Mouse (Mus musculus) heart, embryonic 16.5 days (tissue): ENCODE measurements around the gene Lmo7. TPM values are rescaled to one million over a fixed set of nuclear protein-coding genes. Genes with fewer than 3 reads are reported as not detected.

Experiments
- ATAC-seq: fragments of 200-750 bp; cut with Nextera tagmentation; replicated peaks from 2 replicates; pipeline ENCODE4 v1.8.0; 2017; ENCODE audit warnings: moderate number of reproducible peaks; ENCODE audit not compliant: insufficient read depth, low FRiP score; ENCODE audit errors: extremely low read depth
- H3K27ac ChIP-seq: fragments of 300-500 bp; sonication (generic); 2 replicates; pipeline ENCODE4 v1.5.1; 2014; ENCODE audit warnings: mild to moderate bottlenecking, low read length, control low read depth, moderate library complexity
- H3K27me3 ChIP-seq: fragments of 300-500 bp; sonication (generic); 2 replicates; pipeline ENCODE4 v1.6.1; 2014; ENCODE audit warnings: low read length, mixed read lengths; ENCODE audit not compliant: control insufficient read depth, insufficient read depth
- H3K36me3 ChIP-seq: fragments of 300-500 bp; sonication (generic); 2 replicates; pipeline ENCODE4 v1.6.1; 2014; ENCODE audit not compliant: control insufficient read depth, insufficient read depth
- H3K4me1 ChIP-seq: fragments of 300-500 bp; sonication (generic); 2 replicates; pipeline ENCODE4 v1.6.1; 2014; ENCODE audit warnings: low read length, mixed read lengths; ENCODE audit not compliant: control insufficient read depth, insufficient read depth
- H3K4me2 ChIP-seq: fragments of 300-500 bp; sonication (generic); 2 replicates; pipeline ENCODE4 v1.6.1; 2014; ENCODE audit warnings: low read depth, mild to moderate bottlenecking, control low read depth, low read length
- H3K4me3 ChIP-seq: fragments of 300-500 bp; sonication (generic); 2 replicates; pipeline ENCODE4 v1.5.1; 2014; ENCODE audit warnings: mild to moderate bottlenecking, control low read depth, low read length
- H3K9ac ChIP-seq: fragments of 300-500 bp; sonication (generic); 2 replicates; pipeline ENCODE4 v1.6.1; 2014; ENCODE audit warnings: low read length, control low read depth
- H3K9me3 ChIP-seq: fragments of 300-500 bp; sonication (generic); replicated peaks from 2 replicates; pipeline ENCODE4 v1.6.1; 2016; ENCODE audit warnings: low read length; ENCODE audit not compliant: control insufficient read depth
- WGBS: fragments of 180-500 bp; shearing (Covaris S2); extraction: QIAGEN DNeasy Blood & Tissue Kit; methylation state at CpG from one replicate; pipeline ENCODE4 v1.1.7; 2014; 5-methylcytosine and 5-hydroxymethylcytosine counted together
- polyA plus RNA-seq: library from polyadenylated mRNA; unstranded; fragments of >200 nt; fragmentation: Nextera tagmentation; extraction: Ambion mirVana; gene quantifications from 2 replicates; pipeline ENCODE4 v1.2.1, GENCODE M21; 2015

Gene Lmo7
- polyA plus RNA-seq = 267 and 272 TPM in 2 replicates

GRCm38 (mm10) chr14:101729237-101729971 lies at the start of gene Lmo7, which contains the start of gene Gm9922:
Lmo7 (plus strand) TSS chr14:101729957.
Gm9922 (minus strand) TSS chr14:101729814.
- Histone ChIP-seq H3K27ac (peak within 1 kb of the TSS; percentile 58; the same call in 1 of the 2 replicates), H3K4me3 (peak within 1 kb of the TSS; percentile 85), H3K4me2 (peak within 1 kb of the TSS; percentile 97), H3K36me3 (no peaks in the 10 kb centered on the region), H3K9ac (peak within 1 kb of the TSS; percentile 89), H3K4me1 (peaks cover 17% of the 10 kb centered on the region), H3K27me3 (peaks cover 5% of the 10 kb centered on the region; the same call in 1 of the 2 replicates), H3K9me3 (no peaks in the 10 kb centered on the region)
- ATAC-seq = peak; percentile 94
- WGBS = under 1% methylated on average over 51 of the region's 51 CpGs

DNA sequence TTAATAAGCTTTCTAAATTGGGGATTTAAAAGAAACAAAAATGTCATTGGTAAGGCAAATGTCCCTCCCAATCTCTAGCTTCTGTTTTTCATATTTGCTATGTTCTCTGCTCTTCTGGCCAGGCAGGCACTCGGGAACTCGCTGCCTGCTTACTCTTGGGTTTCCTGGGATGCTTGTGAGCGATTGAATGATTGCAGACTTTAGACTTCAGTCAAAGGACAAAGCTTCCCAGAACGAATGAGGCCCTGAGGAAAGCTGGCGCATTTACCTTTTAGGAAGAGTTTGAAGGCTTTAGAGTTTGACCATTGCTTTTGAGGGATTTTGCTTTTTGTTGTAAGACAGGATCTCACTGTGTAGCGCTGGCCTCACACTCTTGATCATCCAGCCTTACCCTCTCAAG lies 42.1 kb upstream of the Lmo7 start:
- Histone ChIP-seq H3K27ac (no peak overlapping the region), H3K36me3 (0 out of 2 replicates have a peak, but pooled peaks cover 2% of the 10 kb centered on the region), H3K9ac (no peak overlapping the region), H3K4me3 (no peak overlapping the region), H3K27me3 (no peaks in the 10 kb centered on the region), H3K9me3 (no peaks in the 10 kb centered on the region), H3K4me1 (no peaks in the 10 kb centered on the region), H3K4me2 (no peak overlapping the region)
- no peak for ATAC-seq
- 91% methylated on average over 6 of the region's 6 CpGs for WGBS

DNA sequence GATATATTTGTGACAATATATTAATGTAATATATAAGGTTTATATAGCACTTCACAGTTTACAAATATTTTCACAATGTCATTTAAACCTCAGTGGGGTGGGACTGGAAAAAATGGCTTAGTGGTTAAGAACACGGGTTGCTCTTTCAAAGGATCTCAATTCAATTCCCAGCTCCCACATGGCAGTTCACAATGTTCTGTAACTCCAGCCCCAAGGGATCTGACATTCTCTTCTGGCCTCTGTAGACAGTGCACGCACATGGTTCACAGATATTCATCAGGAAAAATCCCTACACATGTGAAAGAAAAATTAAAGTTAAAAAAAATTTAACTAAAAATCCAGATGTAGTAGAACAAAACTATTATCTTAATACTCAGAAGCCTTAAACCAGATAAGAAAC lies 41.4 kb upstream of the Lmo7 start:
- H3K4me1 ChIP-seq = no peaks in the 10 kb centered on the region
- H3K4me3 ChIP-seq = no peak overlapping the region
- no peaks in the 10 kb centered on the region for H3K27me3 ChIP-seq
- no peak for ATAC-seq
- WGBS = 83% methylated on average over 2 of the region's 2 CpGs
- no peak overlapping the region for H3K4me2 ChIP-seq
- H3K36me3 ChIP-seq = 0 out of 2 replicates have a peak, but pooled peaks cover 2% of the 10 kb centered on the region
- no peak overlapping the region for H3K27ac ChIP-seq
- H3K9me3 ChIP-seq = no peaks in the 10 kb centered on the region
- H3K9ac ChIP-seq = no peak overlapping the region

DNA sequence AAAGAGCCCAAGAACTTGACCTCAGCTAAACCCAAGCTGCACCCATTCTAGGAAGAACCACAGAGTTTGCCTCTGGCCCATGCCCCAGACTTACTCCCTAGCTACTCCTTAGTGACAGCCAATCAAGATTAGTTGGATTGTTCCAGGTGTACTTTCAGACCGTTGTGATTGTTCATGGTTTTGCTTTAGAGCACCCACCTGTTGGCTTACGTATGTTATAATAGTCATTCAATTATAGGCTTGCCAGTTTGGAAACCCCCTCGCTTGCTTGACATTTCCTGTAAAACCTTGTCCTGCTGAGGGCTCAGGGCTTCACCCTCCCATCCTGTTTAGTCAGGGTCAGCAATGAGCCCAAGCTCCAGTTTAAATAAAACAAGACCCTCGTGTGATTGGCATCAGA lies 25.3 kb upstream of the Lmo7 start:
- Histone ChIP-seq H3K27ac (no peak overlapping the region), H3K9me3 (no peaks in the 10 kb centered on the region), H3K4me2 (no peak overlapping the region), H3K4me3 (no peak overlapping the region), H3K36me3 (no peaks in the 10 kb centered on the region), H3K4me1 (no peaks in the 10 kb centered on the region), H3K27me3 (no peaks in the 10 kb centered on the region), H3K9ac (no peak overlapping the region)
- ATAC-seq = no peak
- WGBS = 74% methylated on average over 4 of the region's 4 CpGs

- Histone ChIP-seq H3K4me2 (no peak overlapping the region), H3K27me3 (no peaks in the 10 kb centered on the region), H3K27ac (no peak overlapping the region), H3K9me3 (no peaks in the 10 kb centered on the region), H3K36me3 (no peaks in the 10 kb centered on the region), H3K9ac (no peak overlapping the region), H3K4me1 (no peaks in the 10 kb centered on the region), H3K4me3 (no peak overlapping the region)
- 68% methylated on average over 5 of the region's 5 CpGs for WGBS
- no peak for ATAC-seq
Measured at GRCm38 (mm10) chr14:101707088-101707487, 22.7 kb upstream of the Lmo7 start.

DNA sequence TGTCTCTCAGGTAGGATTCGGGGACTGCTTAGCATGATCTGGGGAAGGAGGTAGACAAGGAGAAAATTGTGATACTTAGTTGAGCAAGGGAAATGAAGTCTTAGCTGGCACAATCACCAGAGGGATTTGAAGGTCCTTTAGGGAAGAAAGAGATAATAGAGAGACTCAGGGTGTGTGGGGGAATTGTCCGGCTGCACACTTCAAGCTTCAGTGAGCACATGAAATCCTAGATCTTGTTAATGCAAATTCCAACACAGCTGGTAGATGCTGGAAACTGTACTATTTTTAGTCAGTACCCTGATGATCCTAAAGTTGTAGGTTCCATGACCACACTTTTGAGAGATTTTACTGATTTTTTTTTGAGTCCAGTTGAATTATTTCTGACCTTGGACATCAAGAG lies 15.3 kb upstream of the Lmo7 start:
- no peaks in the 10 kb centered on the region for H3K36me3 ChIP-seq
- H3K9me3 ChIP-seq = no peaks in the 10 kb centered on the region
- WGBS = 68% methylated on average over 2 of the region's 2 CpGs
- H3K9ac ChIP-seq = no peak overlapping the region
- ATAC-seq = no peak
- H3K27me3 ChIP-seq = no peaks in the 10 kb centered on the region
- H3K4me1 ChIP-seq = no peaks in the 10 kb centered on the region
- H3K4me3 ChIP-seq = no peak overlapping the region
- H3K27ac ChIP-seq = no peak overlapping the region
- no peak overlapping the region for H3K4me2 ChIP-seq

DNA sequence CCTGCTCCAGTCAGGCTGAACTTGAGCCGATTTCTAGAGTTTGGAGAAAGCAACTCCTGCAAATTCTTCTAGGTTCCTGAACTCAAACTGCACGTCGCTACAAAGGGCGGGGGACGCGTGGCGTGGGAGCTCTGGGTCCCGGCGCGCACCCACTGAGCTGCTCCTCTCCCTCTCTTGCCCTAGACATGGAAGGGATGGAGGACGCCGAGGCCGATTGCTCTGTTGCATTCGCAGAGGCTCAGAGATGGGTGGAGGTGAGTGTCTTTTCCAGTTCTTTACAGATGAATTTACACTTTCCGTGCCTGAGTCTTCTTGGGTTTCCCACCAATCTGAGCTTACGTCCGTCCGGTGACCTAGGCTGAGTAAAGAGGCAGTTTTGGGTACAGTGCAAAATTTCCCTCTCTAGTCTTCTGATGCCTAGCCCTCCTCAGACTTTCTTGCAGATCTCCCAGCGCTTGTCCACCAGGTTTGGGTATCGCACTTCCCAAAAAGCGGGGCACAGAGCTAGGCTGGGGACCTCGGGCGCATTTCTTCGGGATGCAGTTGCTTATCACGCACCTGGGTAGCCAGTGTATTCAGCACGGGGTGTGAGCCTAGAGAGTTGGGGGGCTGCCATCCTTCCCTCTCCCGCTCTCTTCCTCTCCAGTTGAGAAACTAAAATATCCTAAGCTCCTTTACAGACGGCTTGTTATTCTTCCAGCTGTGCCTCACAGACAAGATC lies 375 bp downstream of the Lmo7 start:
- H3K4me1 ChIP-seq = peaks cover 17% of the 10 kb centered on the region
- H3K36me3 ChIP-seq = no peaks in the 10 kb centered on the region
- H3K27me3 ChIP-seq = peaks cover 5% of the 10 kb centered on the region; the same call in 1 of the 2 replicates
- peak overlapping the region; percentile 97 for H3K4me2 ChIP-seq
- H3K27ac ChIP-seq = 0 out of 2 replicates have a peak overlapping the region, but pooled peaks have one; percentile 26
- peak overlapping the region; percentile 85 for H3K4me3 ChIP-seq
- no peaks in the 10 kb centered on the region for H3K9me3 ChIP-seq
- peak; percentile 57 for ATAC-seq
- peak overlapping the region; percentile 89 for H3K9ac ChIP-seq
- 1% methylated on average over 28 of the region's 28 CpGs for WGBS

DNA sequence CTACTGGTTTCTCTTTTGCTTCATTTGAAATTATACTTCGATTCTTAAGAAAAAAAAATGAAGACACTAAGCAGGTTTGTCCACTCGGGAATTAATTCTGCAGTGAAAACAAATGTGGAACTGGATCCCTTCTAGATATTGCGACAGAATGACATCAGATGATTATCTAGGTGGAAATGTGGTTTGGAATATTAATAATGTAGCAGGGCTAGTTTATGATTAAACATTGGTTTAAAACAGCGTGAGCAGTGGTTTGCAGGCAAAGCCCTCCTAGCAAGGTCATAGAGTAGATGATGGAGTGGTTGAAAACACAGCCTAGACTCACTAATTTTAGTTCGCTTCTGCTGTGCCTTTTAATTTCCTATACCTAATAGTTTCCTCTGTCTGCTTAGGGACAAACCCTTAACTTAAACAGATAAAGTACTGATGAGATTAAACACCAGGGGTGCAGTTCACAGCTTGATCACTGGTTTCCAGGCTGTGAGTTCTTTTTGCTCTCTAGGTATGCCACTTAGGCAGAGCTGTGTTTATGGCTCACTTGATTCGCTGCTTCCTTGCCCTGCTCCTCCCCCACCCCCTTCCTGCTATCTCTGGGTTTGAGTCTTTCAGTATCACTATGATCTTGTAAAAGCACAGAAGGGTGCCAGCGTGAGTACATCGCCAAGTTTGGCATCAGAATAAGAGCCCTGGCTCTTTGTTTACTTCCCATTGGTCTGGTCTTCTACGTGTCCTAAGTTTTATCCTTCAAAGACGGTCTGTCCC lies 4.0 kb downstream of the Lmo7 start:
- Histone ChIP-seq H3K9ac (no peak overlapping the region), H3K36me3 (no peaks in the 10 kb centered on the region), H3K4me1 (peaks cover 8% of the 10 kb centered on the region), H3K4me3 (no peak overlapping the region), H3K27ac (no peak overlapping the region), H3K9me3 (no peaks in the 10 kb centered on the region), H3K27me3 (peaks cover 5% of the 10 kb centered on the region; the same call in 1 of the 2 replicates), H3K4me2 (no peak overlapping the region)
- WGBS = 23% methylated on average over 10 of the region's 10 CpGs
- ATAC-seq = no peak
